Mouse (Mus musculus): ENCODE results near the gene Foxl2. TPM values are rescaled to one million over a fixed set of nuclear protein-coding genes. Genes with fewer than 3 reads are reported as not detected.
A peak's percentile ranks its signal among the peaks of the same experiment; 100 is the strongest.

Foxl2 gene
- polyA plus RNA-seq, 1 experiment, result not detected

GRCm38 (mm10) chr9:98952171-98953050 lies 2.7 kb upstream of the Foxl2 start:
- DNase-seq, result no peak
- Histone ChIP-seq H3K4me1 (ENCODE audit: control insufficient read depth, insufficient read depth, low read length) (peaks cover 11% of the 10 kb centered on the region), H3K4me3 (replicated peaks; ENCODE audit: extremely low read depth, low read depth, low read length) (no peak overlapping the region)
- WGBS, result 3% methylated on average over 40 of the region's 40 CpGs
- TF ChIP-seq CTCF (IDR thresholded peaks at IDR 0.05; ENCODE audit: insufficient read depth, low read length) (no peak), POLR2A (IDR thresholded peaks at IDR 0.05; ENCODE audit: borderline replicate concordance, extremely low read depth, low read depth, low read length) (no peak)

DNA sequence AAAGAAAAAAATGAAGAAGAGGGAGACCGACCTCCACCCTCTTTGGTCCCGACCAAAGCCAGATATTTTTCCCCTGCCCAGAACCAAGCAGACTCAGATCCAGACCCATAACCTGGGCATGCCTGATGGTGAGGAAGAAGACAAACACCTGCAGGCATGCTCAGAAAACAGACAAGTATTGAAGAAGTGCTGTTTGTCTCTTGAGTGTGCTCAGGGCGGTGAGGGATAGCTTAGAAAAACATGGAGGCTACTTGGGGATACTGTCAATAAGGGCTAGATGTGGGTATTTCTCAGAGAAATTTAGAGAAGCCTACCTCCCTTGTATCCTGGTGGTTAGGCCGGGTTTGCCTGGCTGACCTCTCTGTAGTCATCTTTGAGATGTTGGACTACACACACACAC lies 1.8 kb upstream of the Foxl2 start:
- no peak for TF ChIP-seq POLR2A (IDR thresholded peaks at IDR 0.05; ENCODE audit: borderline replicate concordance, extremely low read depth, low read depth, low read length)
- no peak for TF ChIP-seq CTCF (IDR thresholded peaks at IDR 0.05; ENCODE audit: insufficient read depth, low read length)
- WGBS, result 9% methylated on average over 4 of the region's 4 CpGs
- no peak for DNase-seq
- Histone ChIP-seq H3K4me3 (replicated peaks; ENCODE audit: extremely low read depth, low read depth, low read length) (no peak overlapping the region), H3K4me1 (ENCODE audit: control insufficient read depth, insufficient read depth, low read length) (peaks cover 11% of the 10 kb centered on the region)

GRCm38 (mm10) chr9:98953830-98954229 lies 1.3 kb upstream of the Foxl2 start:
- DNase-seq, result no peak
- 8% methylated on average over 9 of the region's 9 CpGs for WGBS

GRCm38 (mm10) chr9:98954391-98955102 lies 541 bp upstream of the Foxl2 start:
- Histone ChIP-seq H3K4me3 (replicated peaks; ENCODE audit: extremely low read depth, low read depth, low read length) (no peak overlapping the region), H3K4me1 (ENCODE audit: control insufficient read depth, insufficient read depth, low read length) (peaks cover 11% of the 10 kb centered on the region)
- 5% methylated on average over 33 of the region's 33 CpGs for WGBS
- TF ChIP-seq CTCF (IDR thresholded peaks at IDR 0.05; ENCODE audit: insufficient read depth, low read length) (no peak), POLR2A (IDR thresholded peaks at IDR 0.05; ENCODE audit: borderline replicate concordance, extremely low read depth, low read depth, low read length) (no peak)
- no peak for DNase-seq

More at GRCm38 (mm10) chr9:98953830-98954229, 1.3 kb upstream of the Foxl2 start:
- H3K4me3 ChIP-seq (replicated peaks; ENCODE audit: extremely low read depth, low read depth, low read length), result no peak overlapping the region
- TF ChIP-seq CTCF (IDR thresholded peaks at IDR 0.05; ENCODE audit: insufficient read depth, low read length) (no peak), POLR2A (IDR thresholded peaks at IDR 0.05; ENCODE audit: borderline replicate concordance, extremely low read depth, low read depth, low read length) (no peak)
- peaks cover 11% of the 10 kb centered on the region for H3K4me1 ChIP-seq (ENCODE audit: control insufficient read depth, insufficient read depth, low read length)

- DNase-seq, result no peak
- TF ChIP-seq CTCF (IDR thresholded peaks at IDR 0.05; ENCODE audit: insufficient read depth, low read length), result no peak
- TF ChIP-seq POLR2A (IDR thresholded peaks at IDR 0.05; ENCODE audit: borderline replicate concordance, extremely low read depth, low read depth, low read length), result no peak
- H3K4me1 ChIP-seq (ENCODE audit: control insufficient read depth, insufficient read depth, low read length), result peaks cover 11% of the 10 kb centered on the region
- WGBS, result 1% methylated on average over 60 of the region's 60 CpGs
- H3K4me3 ChIP-seq (replicated peaks; ENCODE audit: extremely low read depth, low read depth, low read length), result no peak overlapping the region
Measured at GRCm38 (mm10) chr9:98955716-98956224, 682 bp downstream of the Foxl2 start.

GRCm38 (mm10) chr9:98956591-98957381 lies 1.7 kb downstream of the Foxl2 start:
- 1% methylated on average over 80 of the region's 80 CpGs for WGBS
- DNase-seq, result peak; percentile 35
- Histone ChIP-seq H3K4me1 (ENCODE audit: control insufficient read depth, insufficient read depth, low read length) (peaks cover 11% of the 10 kb centered on the region), H3K4me3 (replicated peaks; ENCODE audit: extremely low read depth, low read depth, low read length) (peak overlapping the region; percentile 11)
- TF ChIP-seq CTCF (IDR thresholded peaks at IDR 0.05; ENCODE audit: insufficient read depth, low read length), result no peak
- TF ChIP-seq POLR2A (IDR thresholded peaks at IDR 0.05; ENCODE audit: borderline replicate concordance, extremely low read depth, low read depth, low read length), result no peak

DNA sequence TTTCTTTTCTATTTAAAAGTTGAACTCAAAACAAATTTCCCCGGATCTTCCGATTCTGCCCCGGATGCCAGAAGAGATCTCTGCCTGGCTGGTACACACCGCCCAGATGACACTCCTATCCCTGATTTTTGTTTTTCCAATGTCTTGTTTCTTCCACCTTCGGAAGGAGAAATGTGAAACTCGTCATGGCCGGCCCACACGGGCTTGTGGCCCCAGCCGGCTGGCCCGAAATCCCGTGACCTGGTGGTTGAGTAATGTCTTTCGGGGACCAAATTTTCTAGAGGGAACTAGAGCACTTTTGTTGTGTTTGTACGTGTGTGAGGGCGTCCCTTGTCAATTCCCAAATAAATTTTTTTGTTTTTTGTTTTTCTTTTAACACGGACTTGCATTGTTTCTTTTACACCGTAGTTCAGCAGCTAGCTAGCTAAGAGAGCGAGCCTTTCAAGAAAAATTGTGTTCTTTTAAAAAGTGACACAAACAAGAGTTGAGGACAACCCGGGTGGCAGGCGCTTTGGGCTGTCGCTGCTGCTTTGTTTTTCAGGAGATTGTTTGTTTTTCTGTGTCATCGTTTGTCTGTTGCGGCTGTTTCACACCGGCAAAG lies 2.8 kb downstream of the Foxl2 start:
- no peak overlapping the region for H3K4me3 ChIP-seq (replicated peaks; ENCODE audit: extremely low read depth, low read depth, low read length)
- no peak for DNase-seq
- peaks cover 11% of the 10 kb centered on the region for H3K4me1 ChIP-seq (ENCODE audit: control insufficient read depth, insufficient read depth, low read length)
- TF ChIP-seq CTCF (IDR thresholded peaks at IDR 0.05; ENCODE audit: insufficient read depth, low read length), result no peak
- no peak for TF ChIP-seq POLR2A (IDR thresholded peaks at IDR 0.05; ENCODE audit: borderline replicate concordance, extremely low read depth, low read depth, low read length)
- 7% methylated on average over 23 of the region's 23 CpGs for WGBS

GRCm38 (mm10) chr9:98958628-98959027 lies 3.5 kb downstream of the Foxl2 start:
- WGBS, result 10% methylated on average over 6 of the region's 6 CpGs
- H3K4me1 ChIP-seq (ENCODE audit: control insufficient read depth, insufficient read depth, low read length), result peaks cover 11% of the 10 kb centered on the region
- no peak for TF ChIP-seq CTCF (IDR thresholded peaks at IDR 0.05; ENCODE audit: insufficient read depth, low read length)
- no peak for TF ChIP-seq POLR2A (IDR thresholded peaks at IDR 0.05; ENCODE audit: borderline replicate concordance, extremely low read depth, low read depth, low read length)
- no peak for DNase-seq
- no peak overlapping the region for H3K4me3 ChIP-seq (replicated peaks; ENCODE audit: extremely low read depth, low read depth, low read length)
